Mouse (Mus musculus): ENCODE measurements around the gene Selplg. TPM values are rescaled to one million over a fixed set of nuclear protein-coding genes. Genes with fewer than 3 reads are reported as not detected.

The Selplg gene
- 1 to 10 TPM; 2.0 to 2.1 TPM for total RNA-seq (2021)

DNA sequence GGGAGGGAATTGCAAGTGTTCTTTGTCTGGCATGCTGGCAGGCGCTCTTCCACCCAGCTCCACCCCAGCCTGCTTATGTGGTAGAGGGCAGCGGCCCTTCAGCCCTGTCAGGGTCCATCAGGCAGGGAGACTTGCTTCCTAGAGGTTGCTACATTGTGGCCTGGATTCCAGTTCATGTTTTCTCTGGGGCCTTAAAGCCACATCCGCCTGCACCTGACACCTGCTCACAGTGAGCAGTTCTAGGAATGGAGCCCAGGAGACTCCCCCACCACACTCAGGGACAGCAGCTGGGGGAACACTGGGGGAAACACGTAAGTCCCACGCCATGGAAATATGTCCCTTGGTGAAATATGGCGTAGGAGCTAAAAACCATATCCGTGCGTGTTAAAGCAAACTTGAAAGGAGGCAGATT, at the start of gene Selplg:
Gene Selplg (minus strand): TSS at position 155 of the 412 bp plus-strand sequence.
- DNase-seq = no peak
- intact Hi-C loops (cut with DNase I) = no loop called here

DNA sequence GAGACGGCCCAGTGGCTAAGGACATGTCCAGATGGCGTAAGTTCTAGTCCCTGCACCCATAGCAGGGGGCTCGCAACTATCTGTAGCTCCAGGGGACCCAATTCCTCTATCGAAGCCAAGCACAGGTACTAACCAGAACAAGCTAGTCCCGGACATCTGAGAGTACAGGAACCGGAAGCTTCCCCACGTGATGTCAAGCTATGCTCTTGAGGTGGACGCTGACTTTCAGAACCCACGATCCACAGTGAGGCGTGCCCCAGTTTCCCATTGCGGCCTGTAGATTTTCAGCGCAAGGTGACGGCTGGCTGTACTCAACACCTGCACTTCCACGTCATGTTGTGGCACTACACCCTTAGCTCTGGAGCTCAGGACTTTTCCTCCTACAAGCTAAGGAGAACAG, 48.7 kb upstream of the Selplg start:
- intact Hi-C loops (cut with DNase I) = no loop called here
- no peak for DNase-seq

DNA sequence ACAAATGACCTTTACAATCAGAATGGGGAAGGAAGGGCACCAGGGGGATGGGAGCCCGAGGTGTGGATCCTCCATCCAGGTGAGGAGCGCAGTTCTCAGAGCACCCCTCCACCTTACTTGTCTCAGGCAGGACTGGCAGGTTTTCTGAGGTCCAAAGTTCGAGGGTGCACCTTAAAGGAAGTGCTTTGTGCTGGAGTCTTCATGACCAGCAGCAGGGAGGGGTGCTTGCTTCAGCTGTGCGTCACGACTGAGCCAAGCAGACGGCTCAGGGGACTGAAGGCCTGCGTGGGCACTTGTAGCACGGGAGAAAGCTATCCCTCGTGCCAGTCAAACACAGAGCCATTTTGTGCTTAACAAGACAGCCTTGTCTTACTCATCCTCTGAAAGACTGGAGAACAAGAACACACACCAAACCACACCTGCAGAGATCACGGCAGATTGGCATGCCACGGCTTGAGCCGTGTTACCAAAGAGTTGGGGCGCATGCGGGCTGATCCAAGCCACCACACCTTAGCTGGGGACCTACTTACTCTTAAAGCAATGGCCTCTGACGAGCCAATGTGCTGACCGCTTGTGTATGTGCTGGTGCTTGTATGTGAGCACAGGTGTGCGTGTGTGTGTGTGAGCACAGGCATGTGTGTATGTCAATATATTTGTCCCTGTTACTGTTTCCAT, 46.6 kb upstream of the Selplg start:
- intact Hi-C loops (cut with DNase I) = no loop called here
- no peak for DNase-seq

GRCm38 (mm10) chr5:113877565-113877964, 45.1 kb upstream of the Selplg start:
- DNase-seq = no peak
- intact Hi-C loops (cut with DNase I) = no loop called here

- DNase-seq = no peak
- intact Hi-C loops (cut with DNase I) = no loop called here
These were observed 43.7 kb upstream of the Selplg start for GRCm38 (mm10) chr5:113876176-113876575.

GRCm38 (mm10) chr5:113875625-113876024, 43.2 kb upstream of the Selplg start:
- DNase-seq = no peak
- intact Hi-C loops (cut with DNase I) = loop anchor here (2.0 kb wide), 1 partner anchor 13 kb away; no protein-coding TSS in a partner anchor

DNA sequence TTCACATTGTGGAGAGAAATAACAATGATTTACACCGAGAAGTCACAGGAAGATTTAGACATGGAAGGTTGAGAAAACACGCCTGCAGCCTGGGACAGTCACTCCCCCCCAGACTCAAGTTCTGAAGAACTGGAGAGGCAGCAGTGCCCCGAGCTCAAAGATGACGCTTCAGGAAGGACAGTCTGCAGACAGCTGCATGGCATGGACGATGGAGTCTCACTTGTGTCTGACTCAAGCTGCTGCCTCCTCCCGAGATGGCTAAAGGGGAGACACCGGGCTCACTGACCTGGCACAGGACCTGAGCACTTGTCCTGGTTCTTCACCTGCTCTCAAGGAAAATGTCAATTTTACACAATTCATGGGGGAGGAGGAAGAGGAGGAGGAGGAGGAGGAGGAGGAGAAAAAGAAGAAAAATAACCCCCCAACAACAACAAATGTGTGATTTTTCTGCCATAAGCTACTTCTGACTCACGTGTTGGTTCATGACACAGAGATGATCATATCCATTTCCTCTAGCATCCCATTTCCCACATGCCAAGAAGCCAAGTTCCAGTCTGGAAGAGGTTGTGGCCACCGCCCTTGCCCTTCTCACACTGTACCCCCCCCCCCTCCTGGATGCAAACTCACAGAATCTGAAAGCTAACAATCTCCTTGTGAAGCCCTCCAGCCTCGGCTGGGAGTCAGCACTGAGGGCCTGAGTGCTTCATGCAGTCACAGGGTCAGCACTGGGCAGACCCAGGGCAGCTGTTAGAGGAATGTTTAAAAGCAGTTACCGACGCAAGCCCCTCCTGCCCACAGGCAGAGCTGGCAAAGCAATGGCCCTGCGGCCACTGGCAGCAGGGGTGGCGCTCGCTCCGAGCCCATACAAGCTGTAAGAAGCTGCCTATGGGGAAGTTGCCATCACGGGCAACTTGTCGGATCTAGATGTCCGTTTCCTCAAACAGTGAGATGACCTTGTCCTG, 41.9 kb upstream of the Selplg start:
- no peak for DNase-seq
- intact Hi-C loops (cut with DNase I) = loop anchor here (2.0 to 5.0 kb wide), 2 partner anchors 14 to 33 kb away; partner anchors contain the start of gene Coro1c

DNA sequence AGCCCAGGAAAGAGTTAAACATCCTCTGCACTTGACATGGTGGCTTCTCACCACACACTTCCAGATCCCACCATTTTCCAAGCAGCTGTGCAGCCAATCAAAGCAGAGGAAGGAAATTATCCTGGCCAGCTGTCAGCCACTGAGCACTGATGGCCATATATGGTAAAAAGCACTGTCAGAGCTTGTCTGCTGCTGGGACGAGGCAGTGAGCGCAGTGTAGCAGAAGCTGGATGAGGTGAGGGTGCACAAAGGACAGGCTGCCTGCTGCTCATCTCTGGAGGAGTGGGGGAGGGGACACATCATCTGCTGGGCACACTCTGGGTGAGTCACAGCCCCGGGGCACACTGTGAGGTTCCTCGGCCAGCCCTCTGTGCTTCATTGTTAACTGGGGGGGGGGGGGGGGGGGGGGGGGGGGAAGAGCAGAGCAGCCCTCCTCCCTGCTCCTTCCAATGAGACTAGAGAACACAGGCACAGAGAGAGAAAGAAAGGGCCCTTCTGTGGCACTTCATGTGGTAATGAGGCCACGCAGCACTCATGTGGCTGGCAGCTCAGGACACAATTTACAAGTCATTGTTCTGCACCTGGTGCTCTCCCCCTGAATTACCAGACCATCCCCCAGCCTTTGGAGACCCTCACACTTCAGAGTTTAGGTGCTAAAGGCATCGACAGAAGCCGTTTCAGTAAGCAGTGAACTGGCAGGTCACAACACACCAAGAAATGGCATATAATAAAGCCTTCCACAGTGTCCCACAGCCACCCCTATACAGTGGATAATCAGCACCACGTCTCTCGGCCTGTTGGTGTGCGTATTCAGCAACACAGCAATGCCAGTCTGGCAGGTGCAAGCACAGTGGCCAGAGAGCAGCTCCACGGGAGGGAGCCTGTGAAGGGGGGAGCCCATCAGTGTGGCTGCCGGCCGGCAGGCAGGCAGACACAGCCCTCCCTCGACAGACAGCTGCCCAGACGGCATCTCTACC, 40.8 kb upstream of the Selplg start:
- peak; percentile 85 to 86 for DNase-seq
- intact Hi-C loops (cut with DNase I) = loop anchor here (5.0 kb wide), 1 partner anchor 34 kb away; the partner anchor contains the start of gene Coro1c

DNA sequence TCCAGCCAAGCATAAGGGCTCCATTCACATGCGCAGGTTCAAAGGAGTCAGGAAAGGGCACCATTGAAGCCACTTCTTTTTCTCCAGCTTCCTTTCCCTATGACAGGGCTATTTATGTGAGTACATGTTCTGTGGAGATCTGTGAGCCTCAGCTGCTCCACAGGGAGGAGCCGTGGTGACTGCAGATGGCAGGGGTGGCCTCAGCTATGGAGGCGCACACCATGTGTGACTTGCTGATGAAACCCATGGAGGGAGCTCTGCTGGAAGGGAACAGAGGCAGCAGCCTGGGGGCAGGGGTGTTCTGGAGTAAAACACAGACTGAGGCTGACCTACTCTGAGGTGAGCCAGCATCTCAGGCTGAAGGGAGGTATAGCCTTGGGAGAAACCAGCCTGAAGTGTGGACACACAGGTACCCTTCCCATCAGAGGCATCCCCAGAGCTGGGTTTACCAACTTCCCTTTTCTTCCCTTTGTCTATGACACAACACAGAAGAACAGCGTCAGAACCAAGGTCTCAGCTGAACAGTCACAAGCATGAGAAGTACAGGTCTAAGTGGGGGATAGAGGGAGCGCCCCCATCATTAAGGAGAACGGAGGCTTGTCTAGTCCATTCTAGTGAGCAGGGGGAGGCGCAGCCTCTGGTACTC, 39.6 kb upstream of the Selplg start:
- intact Hi-C loops (cut with DNase I) = loop anchor here (5.0 kb wide), 1 partner anchor 35 kb away; the partner anchor contains the start of gene Coro1c
- DNase-seq = peak in 1 of 2 experiments; percentile 30

DNA sequence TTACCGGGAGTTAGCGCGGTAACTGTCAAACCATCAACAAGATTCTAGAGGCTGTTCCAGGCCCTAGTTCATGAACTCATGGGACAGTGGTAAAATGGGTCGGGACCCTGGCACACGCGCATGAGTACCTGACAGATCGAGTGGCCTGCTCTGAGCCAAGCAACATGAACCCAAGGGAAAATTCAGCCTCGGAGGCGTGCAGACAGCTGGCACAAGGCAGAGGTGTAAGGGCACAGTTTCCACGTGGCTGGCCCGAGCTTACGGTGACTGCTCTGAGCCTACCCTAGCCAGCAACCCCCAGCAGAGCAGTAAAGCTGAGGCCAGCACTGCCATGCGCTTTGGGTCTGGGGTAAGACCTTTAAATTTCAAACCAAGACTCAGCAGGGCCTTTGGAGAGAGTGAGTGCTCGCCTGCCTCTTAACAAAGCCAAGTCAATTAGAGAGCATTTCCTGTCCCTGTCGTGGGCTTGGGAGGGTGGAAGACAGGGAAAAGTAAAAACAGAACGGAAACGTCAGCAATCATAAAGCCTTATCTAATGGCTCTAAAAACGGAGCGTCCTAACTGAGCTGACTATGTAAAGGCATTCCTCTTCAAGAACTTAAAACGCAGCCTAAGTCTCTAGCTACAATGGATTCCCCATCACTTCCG, 38.1 kb upstream of the Selplg start:
- peak in 1 of 2 experiments; percentile 43 for DNase-seq
- intact Hi-C loops (cut with DNase I) = loop anchor here (5.0 kb wide), 1 partner anchor 37 kb away; the partner anchor contains the start of gene Coro1c

GRCm38 (mm10) chr5:113869132-113869531, 36.7 kb upstream of the Selplg start:
- DNase-seq = peak; percentile 83 to 87
- intact Hi-C loops (cut with DNase I) = no loop called here

DNA sequence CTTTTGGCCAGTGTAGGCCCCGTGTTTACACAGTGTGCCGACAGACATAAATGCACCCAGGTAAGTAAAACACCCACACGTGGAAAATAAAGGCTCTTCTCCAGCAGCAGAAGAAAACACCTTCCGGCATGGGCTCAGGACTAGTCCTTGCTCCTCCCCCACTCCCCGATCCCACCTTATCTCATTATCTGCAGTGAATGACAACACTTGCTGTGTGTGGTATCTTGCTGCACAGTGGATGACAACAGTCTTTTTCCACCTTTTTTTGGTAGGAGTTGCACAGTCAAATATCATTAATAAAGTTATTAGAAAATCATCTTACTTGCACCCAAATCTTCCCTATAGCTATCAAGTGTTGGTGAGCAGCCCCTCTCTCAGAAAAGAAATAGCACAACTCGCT, 32.5 kb upstream of the Selplg start:
- intact Hi-C loops (cut with DNase I) = no loop called here
- DNase-seq = no peak

DNA sequence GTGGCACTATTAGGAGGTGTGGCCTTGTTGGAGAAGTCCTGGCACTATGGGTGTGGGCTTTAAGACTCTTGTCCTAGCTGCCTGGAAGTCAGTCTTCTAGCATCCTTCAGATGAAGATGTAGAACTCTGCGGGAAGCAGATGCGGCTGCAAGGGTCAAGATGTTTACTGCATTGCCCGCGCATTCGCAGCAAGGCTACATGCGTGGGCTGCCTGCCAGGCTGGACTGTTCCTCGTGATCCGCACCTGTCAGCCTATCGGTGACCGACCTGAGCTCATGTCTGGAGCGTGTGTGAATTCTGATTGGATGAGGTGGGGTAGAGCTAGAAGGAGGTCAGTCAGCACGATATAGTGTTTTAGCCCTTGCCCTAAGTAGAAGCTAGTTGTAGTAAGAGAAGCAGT, 31.6 kb upstream of the Selplg start:
- intact Hi-C loops (cut with DNase I) = no loop called here
- no peak for DNase-seq

GRCm38 (mm10) chr5:113862418-113862817, 30.0 kb upstream of the Selplg start:
- DNase-seq = no peak
- intact Hi-C loops (cut with DNase I) = no loop called here

DNA sequence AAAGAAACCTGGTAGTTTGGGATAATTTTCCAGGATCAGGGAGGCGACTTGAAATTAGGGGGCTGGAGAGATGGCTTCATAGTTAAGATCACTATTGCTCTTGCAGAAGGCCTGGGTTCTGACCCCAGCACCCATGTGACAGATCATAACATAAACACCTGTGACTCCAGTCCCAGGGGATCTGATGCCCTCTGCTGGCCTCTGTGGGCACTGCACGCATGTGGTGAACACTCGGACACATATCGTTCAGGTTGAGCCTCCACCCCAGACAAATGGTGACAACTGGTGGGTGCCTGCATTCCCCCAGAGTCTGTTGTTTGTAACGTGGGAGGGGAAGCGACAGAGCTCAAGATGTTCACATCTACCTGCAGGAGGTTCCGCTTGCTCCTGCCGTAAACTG, 28.9 kb upstream of the Selplg start:
- peak in 1 of 2 experiments; percentile 34 for DNase-seq
- intact Hi-C loops (cut with DNase I) = no loop called here

GRCm38 (mm10) chr5:113858971-113859370, 26.5 kb upstream of the Selplg start:
- DNase-seq = peak; percentile 66 to 74
- intact Hi-C loops (cut with DNase I) = loop anchor here (5.0 to 10.0 kb wide), 2 partner anchors 73 to 266 kb away; partner anchors contain the start of gene Alkbh2

GRCm38 (mm10) chr5:113858550-113858949, 26.1 kb upstream of the Selplg start:
- intact Hi-C loops (cut with DNase I) = loop anchor here (5.0 to 10.0 kb wide), 2 partner anchors 74 to 266 kb away; partner anchors contain the start of gene Alkbh2
- DNase-seq = peak in 1 of 2 experiments; percentile 41

DNA sequence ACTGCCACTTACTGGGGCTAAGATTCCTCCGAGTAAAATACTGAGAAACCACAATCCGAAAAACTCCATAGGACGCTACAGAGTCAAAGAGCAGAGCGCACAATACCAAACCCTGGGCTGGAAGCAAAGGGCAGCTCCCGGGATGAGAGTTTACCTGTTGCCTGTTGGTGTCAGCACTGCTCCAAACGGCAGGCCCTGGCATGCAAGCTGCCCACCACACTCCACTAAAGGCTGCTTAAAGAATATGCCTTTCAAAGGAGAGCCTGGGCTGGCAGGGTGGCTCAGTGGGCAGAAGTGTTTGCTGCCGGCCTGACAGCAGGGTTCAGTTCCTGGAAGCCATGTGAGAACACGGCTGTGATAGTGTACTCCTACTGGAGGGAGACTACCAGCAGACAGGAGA, 25.2 kb upstream of the Selplg start:
- intact Hi-C loops (cut with DNase I) = loop anchor here (5.0 to 10.0 kb wide), 2 partner anchors 75 to 267 kb away; partner anchors contain the start of gene Alkbh2
- peak in 1 of 2 experiments; percentile 54 for DNase-seq

GRCm38 (mm10) chr5:113856631-113857030, 24.2 kb upstream of the Selplg start:
- intact Hi-C loops (cut with DNase I) = loop anchor here (5.0 to 10.0 kb wide), 2 partner anchors 76 to 268 kb away; partner anchors contain the start of gene Alkbh2
- DNase-seq = peak in 1 of 2 experiments; percentile 26

All from heart, postnatal 10 days (tissue).